Comparison of ENCODE assay signal across 28 mouse cellular contexts in the genomic region with DNA sequence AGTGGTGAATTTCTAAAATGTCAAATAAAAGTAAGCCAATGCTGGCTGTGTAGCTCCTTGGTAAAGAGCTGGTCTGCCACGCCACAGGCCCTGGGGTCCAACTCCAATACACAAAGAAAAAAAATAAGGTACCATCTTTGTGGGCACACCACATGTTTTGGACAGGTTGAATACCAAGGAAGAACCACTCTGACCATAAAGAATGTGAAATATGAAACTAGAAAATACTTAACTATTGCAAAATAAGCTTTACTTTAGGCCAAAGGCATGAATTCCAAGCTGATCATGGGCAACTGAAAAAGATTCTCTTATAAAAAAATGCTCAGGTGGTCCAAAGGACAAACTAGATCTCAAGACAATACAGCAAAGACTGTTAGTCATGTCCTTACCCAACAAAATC. TPM values are rescaled to one million over a fixed set of nuclear protein-coding genes. Genes with fewer than 3 reads are reported as not detected.
A peak's percentile ranks its signal among the peaks of the same experiment; 100 is the strongest.
DNase-seq lines count a peak whose midpoint lies in the region; ATAC-seq and TF ChIP-seq lines count a peak whose summit lies in the region.
"Had no signal": no experiment of that assay in that cellular context is flagged by ENCODE, and none has a peak within 500 bp of the region (broad histone marks: within the 10 kb centered on the region; RNA-seq: fewer than 3 reads in every experiment).

No protein-coding gene starts in this region.

- no peaks in the 10 kb centered on the region for H3K36me3 ChIP-seq in forebrain, embryonic 14.5 days (ENCODE audit: control insufficient read depth, insufficient read depth, low read length)
- no peaks in the 10 kb centered on the region for H3K36me3 ChIP-seq in hindbrain, embryonic 11.5 days (ENCODE audit: control insufficient read depth, insufficient read depth, low read length)
- H3K36me3 ChIP-seq: embryonic facial prominence, embryonic 15.5 days; forebrain, embryonic 12.5 days; forebrain, embryonic 15.5 days had no signal

- H3K4me1 ChIP-seq in bone marrow macrophage, adult 2 months (ENCODE audit: control insufficient read depth, insufficient read depth, low read length): peaks cover 46% of the 10 kb centered on the region
- H3K4me1 ChIP-seq in forebrain, embryonic 14.5 days (ENCODE audit: control insufficient read depth, insufficient read depth, low read length): no peaks in the 10 kb centered on the region
- no peaks in the 10 kb centered on the region for H3K4me1 ChIP-seq in hindbrain, embryonic 11.5 days (replicated peaks; ENCODE audit: control insufficient read depth, insufficient read depth, low read length)
- H3K4me1 ChIP-seq: forebrain, embryonic 10.5 days; forebrain, embryonic 12.5 days; forebrain, embryonic 15.5 days had no signal

- no peak overlapping the region for H3K9ac ChIP-seq in forebrain, embryonic 14.5 days (ENCODE audit: low read length)
- H3K9ac ChIP-seq in hindbrain, embryonic 11.5 days (ENCODE audit: low read depth, low read length): no peak overlapping the region
- H3K9ac ChIP-seq: embryonic facial prominence, embryonic 13.5 days; embryonic facial prominence, embryonic 15.5 days; forebrain, embryonic 12.5 days; forebrain, embryonic 15.5 days; forebrain, postnatal 0 days had no signal

- WGBS in forebrain, embryonic 14.5 days: 94% methylated on average over 1 of the region's 1 CpGs
- WGBS in hindbrain, embryonic 11.5 days: 75% methylated on average over 1 of the region's 1 CpGs

- TF ChIP-seq POLR2A in bone marrow macrophage, adult 2 months (IDR thresholded peaks at IDR 0.05; ENCODE audit: borderline replicate concordance, low read depth, low read length): no peak

- H3K4me2 ChIP-seq in forebrain, embryonic 14.5 days (ENCODE audit: low read length): no peak overlapping the region
- no peak overlapping the region for H3K4me2 ChIP-seq in hindbrain, embryonic 11.5 days (replicated peaks; ENCODE audit: low read depth, low read length)
- H3K4me2 ChIP-seq: embryonic facial prominence, embryonic 13.5 days; embryonic facial prominence, embryonic 15.5 days; forebrain, embryonic 12.5 days; forebrain, embryonic 15.5 days had no signal

- TF ChIP-seq CTCF in bone marrow macrophage, adult 2 months (IDR thresholded peaks at IDR 0.05; ENCODE audit: low read depth, low read length): no peak

- peak; percentile 73 for DNase-seq in 3T3-L1 (ENCODE audit: low read depth, low spot score)
- DNase-seq in NIH3T3 (ENCODE audit: low read depth): peak; percentile 19
- DNase-seq in spleen, postnatal 10 days (ENCODE audit: low spot score in 2 of 2): no peak
- no peak for DNase-seq in kidney, postnatal 36 days
- DNase-seq in forebrain, embryonic 14.5 days (ENCODE audit: low spot score): no peak
- DNase-seq in hindbrain, embryonic 11.5 days (ENCODE audit: low spot score): no peak
- DNase-seq: adrenal gland, adult 8-10 months; adrenal gland, postnatal 14 days; adrenal gland, postnatal 36 days; cerebellum, adult 11 months; cerebellum, adult 18-20 months; cerebellum, adult 8-10 months; cerebellum, adult 9-11 months; cerebellum, postnatal 14 days; cerebellum, postnatal 36 days; embryo, embryonic 11 days; forebrain, postnatal 0 days had no signal

- no peaks in the 10 kb centered on the region for H3K27me3 ChIP-seq in forebrain, embryonic 14.5 days (replicated peaks; ENCODE audit: control insufficient read depth, insufficient read depth, low read length)
- H3K27me3 ChIP-seq in hindbrain, embryonic 11.5 days (ENCODE audit: control insufficient read depth, insufficient read depth, low read length): no peaks in the 10 kb centered on the region
- H3K27me3 ChIP-seq: CH12.LX; embryonic facial prominence, embryonic 13.5 days; embryonic facial prominence, embryonic 15.5 days; forebrain, embryonic 12.5 days; forebrain, embryonic 15.5 days had no signal

- no peak for ATAC-seq in forebrain, embryonic 14.5 days
- no peak for ATAC-seq in hindbrain, embryonic 11.5 days (ENCODE audit: low FRiP score)
- ATAC-seq: activated CD4-positive, CD25-positive, alpha-beta regulatory T cell, adult 4 months; CD4-positive, CD25-positive, alpha-beta regulatory T cell, adult 4 months; forebrain, embryonic 15.5 days; forebrain, postnatal 0 days had no signal

- H3K9me3 ChIP-seq in forebrain, embryonic 14.5 days (replicated peaks; ENCODE audit: control insufficient read depth, low read length): no peaks in the 10 kb centered on the region
- no peaks in the 10 kb centered on the region for H3K9me3 ChIP-seq in hindbrain, embryonic 11.5 days (ENCODE audit: control insufficient read depth, low read length)
- H3K9me3 ChIP-seq: embryonic facial prominence, embryonic 13.5 days; embryonic facial prominence, embryonic 15.5 days; forebrain, embryonic 10.5 days; forebrain, embryonic 12.5 days; forebrain, embryonic 15.5 days; G1E had no signal

- H3K27ac ChIP-seq in bone marrow macrophage, adult 2 months (ENCODE audit: insufficient read depth, low read depth, low read length): 0 out of 2 replicates have a peak overlapping the region, but pooled peaks have one; percentile 54
- H3K27ac ChIP-seq in forebrain, embryonic 14.5 days (ENCODE audit: low read depth, low read length): no peak overlapping the region
- H3K27ac ChIP-seq in hindbrain, embryonic 11.5 days (ENCODE audit: low read depth, low read length): no peak overlapping the region
- H3K27ac ChIP-seq: embryonic facial prominence, embryonic 13.5 days; embryonic facial prominence, embryonic 15.5 days; forebrain, embryonic 10.5 days; forebrain, embryonic 12.5 days; forebrain, embryonic 15.5 days had no signal

- no peak overlapping the region for H3K4me3 ChIP-seq in bone marrow macrophage, adult 2 months (ENCODE audit: insufficient read depth, low read length)
- no peak overlapping the region for H3K4me3 ChIP-seq in forebrain, embryonic 14.5 days (ENCODE audit: low read depth, low read length)
- no peak overlapping the region for H3K4me3 ChIP-seq in hindbrain, embryonic 11.5 days (ENCODE audit: low read depth, low read length)
- H3K4me3 ChIP-seq: embryonic facial prominence, embryonic 13.5 days; embryonic facial prominence, embryonic 15.5 days; erythroblast, embryonic 14.5 days; forebrain, embryonic 10.5 days; forebrain, embryonic 12.5 days; forebrain, embryonic 15.5 days had no signal

RNA-seq across cellular contexts. Expression of a gene that starts 11.1 kb away (rescaled TPM):
- polyA plus RNA-seq in bone marrow macrophage, adult 2 months (2012; ENCODE audit: insufficient read depth, insufficient read length, missing spikeins): 76.7 and 76.8 TPM in 2 replicates
- polyA plus RNA-seq in forebrain, embryonic 14.5 days (2014; fragmentation: Nextera tagmentation; extraction: Ambion mirVana): 44.9 and 56.2 TPM in 2 replicates
- 49.9 and 51.7 TPM in 2 replicates for polyA plus RNA-seq in hindbrain, embryonic 11.5 days (2014; fragmentation: Nextera tagmentation; extraction: Ambion mirVana)

RNA-seq across cellular contexts. Expression of a gene that starts 35.5 kb away (rescaled TPM):
- polyA plus RNA-seq in bone marrow macrophage, adult 2 months (2012; ENCODE audit: insufficient read depth, insufficient read length, missing spikeins): 7.7 TPM in 2 replicates
- polyA plus RNA-seq in forebrain, embryonic 14.5 days (2014; fragmentation: Nextera tagmentation; extraction: Ambion mirVana): 119 and 122 TPM in 2 replicates
- 80.8 and 85.7 TPM in 2 replicates for polyA plus RNA-seq in hindbrain, embryonic 11.5 days (2014; fragmentation: Nextera tagmentation; extraction: Ambion mirVana)

RNA-seq across cellular contexts. Expression of a gene that starts 56.9 kb away (rescaled TPM):
- 23.0 and 23.3 TPM in 2 replicates for polyA plus RNA-seq in bone marrow macrophage, adult 2 months (2012; ENCODE audit: insufficient read depth, insufficient read length, missing spikeins)
- polyA plus RNA-seq in forebrain, embryonic 14.5 days (2014; fragmentation: Nextera tagmentation; extraction: Ambion mirVana): 72.8 and 77.5 TPM in 2 replicates
- 61.9 and 64.7 TPM in 2 replicates for polyA plus RNA-seq in hindbrain, embryonic 11.5 days (2014; fragmentation: Nextera tagmentation; extraction: Ambion mirVana)

Comparison
In these comparisons a context has a peak if more than half of its experiments do, and no peak if none do; other contexts are left out.
1. DNase-seq: peak in 3T3-L1 (single experiment) and NIH3T3 (single experiment); none in spleen, postnatal 10 days (0 of 2), kidney, postnatal 36 days (0 of 2), forebrain, embryonic 14.5 days (single experiment) and hindbrain, embryonic 11.5 days (single experiment).